Mouse (Mus musculus) liver, embryonic 14.5 days (tissue): Measurements from ENCODE around the gene Acoxl. TPM values are rescaled to one million over a fixed set of nuclear protein-coding genes. Genes with fewer than 3 reads are reported as not detected.
A peak's percentile ranks its signal among the peaks of the same experiment; 100 is the strongest.

ENCODE experiments used
- ATAC-seq: fragments of 200-750 bp; cut with Nextera tagmentation; 2 replicates; pipeline ENCODE4 v1.8.0; 2017; ENCODE audit warnings: moderate number of reproducible peaks, mild to moderate bottlenecking, moderate library complexity; ENCODE audit not compliant: insufficient read depth
- DNase-seq, 3 experiments: peaks; one replicate each; pipeline ENCODE4 v3.0.0-alpha.2; 2012 to 2013; ENCODE audit warnings: low read depth in 3 of 3, low spot score in 3 of 3
- H3K27ac ChIP-seq: fragments of 300-500 bp; sonication (generic); 2 replicates; pipeline ENCODE4 v1.5.1; 2014; ENCODE audit warnings: moderate library complexity, mild to moderate bottlenecking, control low read depth, inconsistent platforms
- H3K27me3 ChIP-seq: fragments of 300-500 bp; sonication (generic); 2 replicates; pipeline ENCODE4 v1.6.1; 2014; ENCODE audit warnings: mild to moderate bottlenecking, low read length, moderate library complexity; ENCODE audit not compliant: control insufficient read depth, insufficient read depth
- H3K36me3 ChIP-seq: fragments of 300-500 bp; sonication (generic); replicated peaks from 2 replicates; pipeline ENCODE4 v1.6.1; 2014; ENCODE audit warnings: low read depth; ENCODE audit not compliant: control insufficient read depth, insufficient read depth
- H3K4me1 ChIP-seq, 2 experiments: fragments of 200-500 bp in 1 of 2; fragments of 300-500 bp in 1 of 2; sonication (generic) in 1 of 2; replicated peaks; 2 replicates each; pipeline ENCODE4 v1.6.1; 2012 to 2014; ENCODE audit warnings: antibody characterized with exemption in 1 of 2, inconsistent platforms in 1 of 2, low read length in 1 of 2; ENCODE audit not compliant: control insufficient read depth in 2 of 2, insufficient read depth in 2 of 2
- H3K4me2 ChIP-seq: fragments of 300-500 bp; sonication (generic); 2 replicates; pipeline ENCODE4 v1.6.1; 2014; ENCODE audit warnings: low read depth, mild to moderate bottlenecking, control low read depth, moderate library complexity
- H3K4me3 ChIP-seq, 2 experiments: fragments of 200-500 bp in 1 of 2; fragments of 300-500 bp in 1 of 2; sonication (generic) in 1 of 2; 2 replicates each; pipeline ENCODE4 v1.5.1; 2012 to 2014; ENCODE audit warnings: low read depth in 2 of 2, low read length in 2 of 2, mild to moderate bottlenecking in 2 of 2, control low read depth in 1 of 2, inconsistent platforms in 1 of 2, moderate library complexity in 1 of 2; ENCODE audit not compliant: insufficient read depth in 1 of 2
- H3K9ac ChIP-seq: fragments of 300-500 bp; sonication (generic); replicated peaks from 2 replicates; pipeline ENCODE4 v1.6.1; 2014; ENCODE audit warnings: mild to moderate bottlenecking, control low read depth, moderate library complexity
- H3K9me3 ChIP-seq: fragments of 300-500 bp; sonication (generic); 2 replicates; pipeline ENCODE4 v1.6.1; 2016; ENCODE audit warnings: low read length, mixed read lengths; ENCODE audit not compliant: control insufficient read depth
- CTCF ChIP-seq: IDR thresholded peaks from 2 replicates; pipeline ENCODE4 v1.5.1; 2016; ENCODE audit warnings: antibody characterized with exemption, low read depth, control low read depth
- EP300 ChIP-seq: IDR thresholded peaks from 2 replicates; pipeline ENCODE4 v1.6.1; 2016; ENCODE audit warnings: antibody characterized with exemption, low read depth
- WGBS: fragments of 180-500 bp; shearing (Covaris S2); extraction: QIAGEN DNeasy Blood & Tissue Kit; methylation state at CpG from one replicate; pipeline ENCODE4 v1.1.7; 2014; ENCODE audit not compliant: insufficient replicate concordance; 5-methylcytosine and 5-hydroxymethylcytosine counted together
- polyA plus RNA-seq, 2 experiments: library from polyadenylated mRNA; depleted of rRNA in 1 of 2; stranded (reverse) in 1 of 2; unstranded in 1 of 2; fragments of >200 nt; fragmentation: Nextera tagmentation in 1 of 2; extraction: Ambion mirVana in 1 of 2; gene quantifications; 2 replicates each; pipeline versions ENCODE4 v1.2.1 to v1.2.3; 2012 to 2014

Gene Acoxl
- polyA plus RNA-seq, 2 experiments = not detected

GRCm38 (mm10) chr2:128156067-128156462, 317.4 kb downstream of the Acoxl start:
- no peaks in the 10 kb centered on the region for H3K27me3 ChIP-seq
- peak overlapping the region; percentile 18; the same call in 1 of the 2 replicates for H3K27ac ChIP-seq
- DNase-seq (no peak), ATAC-seq (peak; percentile 34; the same call in 1 of the 2 replicates)
- no peaks in the 10 kb centered on the region for H3K9me3 ChIP-seq
- H3K4me3 ChIP-seq = no peak overlapping the region
- no peaks in the 10 kb centered on the region for H3K36me3 ChIP-seq
- H3K9ac ChIP-seq = 0 out of 2 replicates have a peak overlapping the region, but pooled peaks have one; percentile 16
- peaks cover 29 to 41% of the 10 kb centered on the region in 2 experiments for H3K4me1 ChIP-seq
- TF ChIP-seq CTCF = no peak
- TF ChIP-seq EP300 = no peak
- H3K4me2 ChIP-seq = peak overlapping the region; percentile 54
- WGBS = 63% methylated on average over 5 of the region's 5 CpGs

DNA sequence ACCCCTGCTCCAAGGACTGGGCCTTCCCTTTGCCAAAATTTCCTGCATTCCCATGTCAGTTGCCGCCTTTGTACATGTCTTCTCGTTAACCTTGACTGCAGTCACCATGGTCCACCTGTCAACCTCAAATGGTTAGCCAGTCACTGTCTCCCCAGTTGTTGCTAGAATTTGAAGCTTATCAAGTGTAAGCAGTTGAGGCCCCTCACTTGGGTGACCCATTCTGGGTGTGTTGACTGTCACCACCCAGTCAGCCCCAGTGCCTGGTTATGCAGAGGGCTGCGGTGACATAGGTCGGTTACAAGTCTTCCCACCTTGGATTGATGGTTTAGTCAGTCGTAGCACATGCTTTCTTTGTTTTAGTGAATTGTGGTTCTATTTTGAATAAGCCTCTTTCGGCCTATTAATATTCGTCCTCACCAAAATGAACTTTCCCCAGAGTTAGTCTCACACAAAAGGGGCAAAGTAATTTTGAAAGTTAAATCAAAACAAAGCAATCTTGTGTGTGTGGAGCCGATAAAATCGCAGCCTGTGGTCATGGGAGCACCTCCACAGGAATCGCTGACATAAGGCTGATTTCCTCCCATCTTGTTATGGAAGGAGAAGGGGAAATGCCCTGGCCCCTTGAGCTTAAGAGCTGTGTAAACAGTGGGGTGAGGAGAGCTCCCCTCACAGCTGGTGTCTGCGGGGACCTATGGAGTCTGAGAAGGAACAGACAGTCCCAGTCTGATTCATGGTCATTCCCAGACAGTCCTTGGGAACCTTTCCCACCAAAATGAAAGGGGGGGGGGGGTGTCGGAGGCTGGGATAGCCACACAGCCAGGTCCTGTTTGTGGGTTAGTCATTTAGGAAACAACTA, 318.1 kb downstream of the Acoxl start:
- TF ChIP-seq EP300 (peak; percentile 59), CTCF (no peak)
- H3K27me3 ChIP-seq = no peaks in the 10 kb centered on the region

DNA sequence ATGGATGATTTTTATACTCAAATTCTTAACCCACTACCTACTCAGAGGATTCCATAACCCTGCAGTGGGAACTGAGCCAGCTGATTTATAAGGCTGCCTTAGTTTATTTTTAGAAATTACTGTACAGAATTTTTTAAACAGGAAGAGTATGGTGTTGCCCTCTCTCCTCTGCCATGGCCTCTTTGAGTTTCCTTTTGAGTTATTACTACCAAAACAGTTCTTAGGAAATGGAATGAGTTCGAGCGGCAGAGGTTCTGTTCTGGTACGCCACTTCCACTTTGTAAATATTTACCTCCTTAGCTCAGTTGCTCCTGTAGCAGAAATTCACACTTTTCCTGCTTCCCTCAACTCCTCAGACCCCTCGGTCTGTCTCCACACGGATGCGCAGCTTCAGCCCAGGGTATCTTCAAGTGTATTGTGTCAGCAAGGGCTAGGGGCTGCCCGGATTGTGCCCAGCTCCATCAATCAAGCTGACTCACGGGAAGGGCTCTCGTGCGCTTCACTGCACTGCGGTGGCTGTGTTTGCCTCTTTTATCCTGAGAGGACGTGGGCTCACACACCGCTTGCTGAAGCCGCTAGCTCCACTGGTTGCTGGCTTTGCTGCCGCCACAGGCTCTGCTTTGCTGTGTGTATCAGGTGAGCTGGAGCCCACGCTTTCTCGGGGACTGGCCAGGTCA, 320.2 kb downstream of the Acoxl start:
- WGBS = 70% methylated on average over 17 of the region's 17 CpGs

More for the DNA sequence above, 318.1 kb downstream of the Acoxl start:
- Histone ChIP-seq H3K36me3 (no peaks in the 10 kb centered on the region), H3K27ac (peak overlapping the region; percentile 18; the same call in 1 of the 2 replicates), H3K4me2 (peak overlapping the region; percentile 54), H3K4me1 (peaks cover 29 to 41% of the 10 kb centered on the region in 2 experiments), H3K9me3 (no peaks in the 10 kb centered on the region), H3K9ac (0 out of 2 replicates have a peak overlapping the region, but pooled peaks have one; percentile 16), H3K4me3 (no peak overlapping the region)
- peak in 1 of 3 experiments; percentile 42 for DNase-seq
- WGBS = 21% methylated on average over 12 of the region's 12 CpGs
- peak; percentile 85 for ATAC-seq

DNA sequence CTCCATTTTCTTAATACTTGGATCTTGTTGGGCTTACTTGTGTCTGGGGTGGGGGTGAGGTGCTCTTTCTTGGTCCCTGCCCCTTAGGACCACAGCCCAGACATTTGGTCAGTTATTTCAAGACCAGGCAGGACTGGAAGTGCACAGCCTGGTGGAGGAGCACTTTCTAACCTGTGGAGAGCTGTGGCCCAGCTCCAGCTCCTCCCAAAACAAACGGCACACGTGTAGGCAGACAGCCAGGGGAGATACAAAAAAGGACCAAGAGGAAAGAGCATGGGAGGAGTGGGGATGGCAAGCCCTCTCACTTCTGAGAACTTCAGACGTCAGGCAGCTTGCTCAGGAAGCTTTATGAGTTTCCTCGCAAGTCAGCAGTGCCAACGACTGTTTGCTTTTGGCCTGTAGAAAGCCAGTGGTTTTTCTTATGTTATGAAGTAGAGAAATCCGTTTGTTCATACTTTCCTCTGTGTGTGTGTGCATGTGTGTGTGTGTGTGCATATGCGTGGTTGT, 321.0 kb downstream of the Acoxl start:
- no peak overlapping the region for H3K4me3 ChIP-seq
- no peak overlapping the region for H3K4me2 ChIP-seq
- H3K27ac ChIP-seq = no peak overlapping the region
- H3K9me3 ChIP-seq = no peaks in the 10 kb centered on the region
- WGBS = 65% methylated on average over 7 of the region's 7 CpGs
- peaks cover 19 to 30% of the 10 kb centered on the region in 2 experiments for H3K4me1 ChIP-seq
- no peaks in the 10 kb centered on the region for H3K36me3 ChIP-seq
- no peak overlapping the region for H3K9ac ChIP-seq
- ATAC-seq (no peak), DNase-seq (no peak)
- TF ChIP-seq CTCF (no peak), EP300 (no peak)
- no peaks in the 10 kb centered on the region for H3K27me3 ChIP-seq

More for the DNA sequence above, 320.2 kb downstream of the Acoxl start:
- Histone ChIP-seq H3K27me3 (no peaks in the 10 kb centered on the region), H3K27ac (no peak overlapping the region), H3K4me3 (no peak overlapping the region), H3K36me3 (no peaks in the 10 kb centered on the region), H3K9ac (no peak overlapping the region), H3K4me1 (peaks cover 19 to 31% of the 10 kb centered on the region in 2 experiments), H3K4me2 (no peak overlapping the region), H3K9me3 (no peaks in the 10 kb centered on the region)
- TF ChIP-seq CTCF (no peak), EP300 (no peak)
- ATAC-seq (no peak), DNase-seq (no peak)
